Mouse (Mus musculus): ENCODE measurements at regions not wholly inside any gene's neighbourhood (a gene's known extent, or its start where the extent isn't known, plus 50 kb on each side); places are given as distances from the start of the nearest gene placed in this dataset.
A peak's percentile ranks its signal among the peaks of the same experiment; 100 is the strongest.
"Not testable (repeated sequence)": the region's sequence is repeated elsewhere in the genome, so short reads cannot be mapped to it uniquely, and the experiment has no call there.

- no peak for DNase-seq (ENCODE audit: low spot score)
Observed at GRCm38 (mm10) chr13:111904616-111905212, 95.9 kb upstream of the Map3k1 start.

GRCm38 (mm10) chr13:111905213-111905701, 96.5 kb upstream of the Map3k1 start:
- DNase-seq (ENCODE audit: low spot score): no peak

- no peak for DNase-seq (ENCODE audit: low spot score)
Observed at GRCm38 (mm10) chr13:111911071-111911470, 102.3 kb upstream of the Map3k1 start.

GRCm38 (mm10) chr13:111911661-111912312, 103.0 kb upstream of the Map3k1 start:
- no peak for DNase-seq (ENCODE audit: low spot score)

GRCm38 (mm10) chr13:111914348-111914913, 105.6 kb upstream of the Map3k1 start:
- no peak for DNase-seq (ENCODE audit: low spot score)

GRCm38 (mm10) chr13:111919417-111919816, 110.6 kb upstream of the Map3k1 start:
- DNase-seq (ENCODE audit: low spot score): not testable (repeated sequence)

GRCm38 (mm10) chr13:111920534-111920933, 111.7 kb upstream of the Map3k1 start:
- DNase-seq (ENCODE audit: low spot score): no peak

GRCm38 (mm10) chr13:111921142-111922035, 112.6 kb upstream of the Map3k1 start:
- no peak for DNase-seq (ENCODE audit: low spot score)

- no peak for DNase-seq (ENCODE audit: low spot score)
Observed at GRCm38 (mm10) chr13:111925349-111925748, 116.6 kb upstream of the Map3k1 start.

GRCm38 (mm10) chr13:111926801-111927200, 118.0 kb upstream of the Map3k1 start:
- DNase-seq (ENCODE audit: low spot score): no peak

- no peak for DNase-seq (ENCODE audit: low spot score)
Observed at GRCm38 (mm10) chr13:111927489-111927888, 118.7 kb upstream of the Map3k1 start.

GRCm38 (mm10) chr13:111928636-111929544, 120.1 kb upstream of the Map3k1 start:
- DNase-seq (ENCODE audit: low spot score): no peak

- DNase-seq (ENCODE audit: low spot score): no peak
Observed at GRCm38 (mm10) chr13:111929908-111930307, 121.1 kb upstream of the Map3k1 start.

GRCm38 (mm10) chr13:111932464-111932863, 123.7 kb upstream of the Map3k1 start:
- no peak for DNase-seq (ENCODE audit: low spot score)

GRCm38 (mm10) chr13:111933526-111934240, 124.9 kb upstream of the Map3k1 start:
- DNase-seq (ENCODE audit: low spot score): no peak

- no peak for DNase-seq (ENCODE audit: low spot score)
Observed at GRCm38 (mm10) chr13:111935721-111936080, 126.9 kb upstream of the Map3k1 start.

- DNase-seq (ENCODE audit: low spot score): peak; percentile 69
Observed at GRCm38 (mm10) chr13:111936081-111936857, 127.5 kb upstream of the Map3k1 start.

- DNase-seq (ENCODE audit: low spot score): no peak
Observed at GRCm38 (mm10) chr13:111936983-111937382, 128.2 kb upstream of the Map3k1 start.

GRCm38 (mm10) chr13:111938896-111939422, 130.2 kb upstream of the Map3k1 start:
- DNase-seq (ENCODE audit: low spot score): no peak

Data from heart, adult 8-10 months (tissue).